24 mouse cellular contexts compared by ENCODE assay signal in the genomic region with DNA sequence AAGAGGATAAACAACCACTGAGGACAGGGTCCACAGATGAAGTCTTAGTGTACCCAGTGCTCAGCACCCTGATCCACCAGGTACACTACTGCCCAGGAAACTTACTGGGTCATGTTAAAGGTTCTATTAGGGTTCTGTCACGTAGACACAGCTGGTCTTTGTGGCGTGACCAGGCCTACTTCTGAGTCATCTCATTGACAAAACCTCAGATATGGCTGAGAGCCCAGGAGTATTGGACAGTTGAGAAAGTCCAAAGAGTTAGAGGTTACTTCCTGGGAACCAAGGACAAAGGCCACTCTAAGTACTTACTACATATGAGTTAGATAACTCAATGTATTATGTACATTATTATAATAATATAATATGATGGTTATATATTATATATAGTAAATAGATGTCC.
A peak's percentile ranks its signal among the peaks of the same experiment; 100 is the strongest.
DNase-seq lines count a peak whose midpoint lies in the region; ATAC-seq and TF ChIP-seq lines count a peak whose summit lies in the region.
"Had no signal": no experiment of that assay in that cellular context is flagged by ENCODE, and none has a peak within 500 bp of the region (broad histone marks: within the 10 kb centered on the region; RNA-seq: fewer than 3 reads in every experiment).

No protein-coding gene starts in this region.

- no peak overlapping the region for H3K4me2 ChIP-seq in liver, embryonic 12.5 days
- H3K4me2 ChIP-seq in kidney, embryonic 14.5 days (replicated peaks; ENCODE audit: low read depth, low read length): no peak overlapping the region
- H3K4me2 ChIP-seq: embryonic facial prominence, embryonic 12.5 days; embryonic facial prominence, embryonic 15.5 days; heart, embryonic 11.5 days; hindbrain, embryonic 12.5 days; hindbrain, embryonic 15.5 days; intestine, embryonic 15.5 days had no signal

- no peak for TF ChIP-seq CTCF in liver, adult 2 months (IDR thresholded peaks at IDR 0.05; ENCODE audit: low read depth, low read length)

- H3K4me1 ChIP-seq in liver, adult 2 months (ENCODE audit: control insufficient read depth, insufficient read depth, low read length): no peaks in the 10 kb centered on the region
- H3K4me1 ChIP-seq in liver, embryonic 12.5 days: no peaks in the 10 kb centered on the region
- H3K4me1 ChIP-seq in kidney, embryonic 14.5 days (ENCODE audit: control insufficient read depth, insufficient read depth, low read length): no peaks in the 10 kb centered on the region
- H3K4me1 ChIP-seq: embryonic facial prominence, embryonic 12.5 days; embryonic facial prominence, embryonic 15.5 days; hindbrain, embryonic 12.5 days; hindbrain, embryonic 15.5 days; intestine, embryonic 15.5 days had no signal

- H3K9me3 ChIP-seq in liver, embryonic 12.5 days (replicated peaks): no peaks in the 10 kb centered on the region
- no peaks in the 10 kb centered on the region for H3K9me3 ChIP-seq in kidney, embryonic 14.5 days (ENCODE audit: control insufficient read depth, low read length)
- H3K9me3 ChIP-seq: embryonic facial prominence, embryonic 12.5 days; embryonic facial prominence, embryonic 15.5 days; G1E; hindbrain, embryonic 12.5 days; hindbrain, embryonic 15.5 days; intestine, embryonic 15.5 days had no signal

- no peak overlapping the region for H3K4me3 ChIP-seq in liver, adult 2 months (ENCODE audit: insufficient read depth, low read depth, low read length)
- H3K4me3 ChIP-seq in liver, embryonic 12.5 days: no peak overlapping the region
- no peak overlapping the region for H3K4me3 ChIP-seq in kidney, embryonic 14.5 days (ENCODE audit: low read length)
- H3K4me3 ChIP-seq: embryonic facial prominence, embryonic 12.5 days; embryonic facial prominence, embryonic 15.5 days; gastrocnemius, adult 2 months; hindbrain, embryonic 12.5 days; hindbrain, embryonic 15.5 days; intestine, embryonic 15.5 days had no signal

- TF ChIP-seq POLR2A in liver, adult 2 months (IDR thresholded peaks at IDR 0.05; ENCODE audit: extremely low read depth, insufficient read depth, low read length): no peak

- 48% methylated on average over 2 of the region's 2 CpGs for WGBS in liver, adult 2 months
- WGBS in liver, embryonic 12.5 days (ENCODE audit: insufficient replicate concordance): 67% methylated on average over 2 of the region's 2 CpGs
- 92% methylated on average over 2 of the region's 2 CpGs for WGBS in kidney, embryonic 14.5 days

- H3K36me3 ChIP-seq in liver, adult 2 months (ENCODE audit: control insufficient read depth, insufficient read depth, low read length): no peaks in the 10 kb centered on the region
- H3K36me3 ChIP-seq in liver, embryonic 12.5 days: no peaks in the 10 kb centered on the region
- no peaks in the 10 kb centered on the region for H3K36me3 ChIP-seq in kidney, embryonic 14.5 days (ENCODE audit: control insufficient read depth, insufficient read depth, low read length)
- H3K36me3 ChIP-seq: embryonic facial prominence, embryonic 12.5 days; embryonic facial prominence, embryonic 15.5 days; G1E; hindbrain, embryonic 12.5 days; hindbrain, embryonic 15.5 days; intestine, embryonic 15.5 days had no signal

- H3K27ac ChIP-seq in liver, adult 2 months (replicated peaks; ENCODE audit: insufficient read depth, low read depth, low read length): no peak overlapping the region
- no peak overlapping the region for H3K27ac ChIP-seq in liver, embryonic 12.5 days
- no peak overlapping the region for H3K27ac ChIP-seq in kidney, embryonic 14.5 days (ENCODE audit: low read depth, low read length)
- H3K27ac ChIP-seq: embryonic facial prominence, embryonic 12.5 days; embryonic facial prominence, embryonic 15.5 days; gastrocnemius, adult 2 months; hindbrain, embryonic 12.5 days; hindbrain, embryonic 15.5 days; intestine, embryonic 15.5 days had no signal

- no peaks in the 10 kb centered on the region for H3K27me3 ChIP-seq in liver, adult 2 months (ENCODE audit: control insufficient read depth, insufficient read depth, low read length)
- H3K27me3 ChIP-seq in liver, embryonic 12.5 days (replicated peaks): no peaks in the 10 kb centered on the region
- no peaks in the 10 kb centered on the region for H3K27me3 ChIP-seq in kidney, embryonic 14.5 days (ENCODE audit: control insufficient read depth, insufficient read depth, low read length)
- H3K27me3 ChIP-seq: CH12.LX; embryonic facial prominence, embryonic 12.5 days; embryonic facial prominence, embryonic 15.5 days; hindbrain, embryonic 12.5 days; hindbrain, embryonic 15.5 days; intestine, embryonic 15.5 days had no signal

- no peaks in the 10 kb centered on the region for H3K79me2 ChIP-seq in liver, adult 2 months (ENCODE audit: control insufficient read depth, insufficient read depth, low read length)

- ATAC-seq in liver, embryonic 12.5 days: no peak
- ATAC-seq in kidney, embryonic 14.5 days (ENCODE audit: low FRiP score, low TSS enrichment): no peak
- ATAC-seq: forebrain, embryonic 14.5 days; forebrain, postnatal 0 days; intestine, embryonic 15.5 days had no signal

- peak; percentile 12 for DNase-seq in adrenal gland, postnatal 14 days
- DNase-seq in adrenal gland, postnatal 25 days: no peak
- peak; percentile 63 for DNase-seq in liver, adult 2 months (ENCODE audit: extremely low read depth, low read depth, low spot score)
- DNase-seq in 416B (ENCODE audit: low read depth): peak; percentile 2
- DNase-seq: B cell, adult 2 months; cerebellum, adult 2 months; cerebellum, adult 9-11 months; cerebellum, postnatal 25 days; forebrain, postnatal 0 days; gastrocnemius, adult 2 months; gastrocnemius, postnatal 14 days; heart, adult 11 months; kidney, adult 18-20 months had no signal

- no peak overlapping the region for H3K9ac ChIP-seq in liver, adult 2 months (ENCODE audit: low read depth, low read length)
- no peak overlapping the region for H3K9ac ChIP-seq in liver, embryonic 12.5 days
- no peak overlapping the region for H3K9ac ChIP-seq in kidney, embryonic 14.5 days (ENCODE audit: low read depth, low read length)
- H3K9ac ChIP-seq: embryonic facial prominence, embryonic 12.5 days; embryonic facial prominence, embryonic 15.5 days; forebrain, postnatal 0 days; hindbrain, embryonic 12.5 days; hindbrain, embryonic 15.5 days; intestine, embryonic 15.5 days had no signal
